Mouse (Mus musculus): ENCODE results near the gene Cdt1.

GRCm38 (mm10) chr8:122527937-122528336 lies 39.9 kb upstream of the Cdt1 start:
- TF ChIP-seq EP300 (IDR thresholded peaks at IDR 0.05; ENCODE audit: low read depth): no peak
- TF ChIP-seq CTCF (IDR thresholded peaks at IDR 0.05; ENCODE audit: low read depth): no peak

All from liver, postnatal 0 days (tissue).